Mouse (Mus musculus) ovary, postnatal 36 days (tissue): ENCODE data around the gene Gm8897.
"Not testable (repeated sequence)": the region's sequence is repeated elsewhere in the genome, so short reads cannot be mapped to it uniquely, and the experiment has no call there.

ENCODE experiments used
- DNase-seq: peaks from one replicate; pipeline ENCODE4 v3.0.0; 2022; ENCODE audit warnings: low spot score, mixed read lengths

Gm8897 gene

DNA sequence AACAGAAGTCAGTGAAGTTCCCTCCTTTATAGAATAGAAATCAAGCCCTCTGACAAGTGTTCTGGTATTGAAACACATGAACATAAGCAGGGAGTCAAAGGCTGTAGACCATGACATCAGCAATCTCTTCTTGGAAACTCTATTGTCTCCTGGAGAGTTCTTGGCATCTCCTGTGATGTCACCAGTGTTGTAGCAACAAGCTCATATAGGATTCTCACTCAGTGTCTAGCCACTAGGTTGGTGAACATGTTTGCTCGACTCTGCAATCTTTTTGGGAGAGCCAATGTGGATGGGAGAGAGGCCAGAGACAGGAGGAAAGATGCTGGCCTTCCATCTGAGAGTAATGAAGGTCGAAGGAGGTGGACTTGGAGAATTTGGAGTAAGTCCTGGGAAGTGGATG is at the start of gene Gm8897:
TSS of gene Gm8897 (plus strand) at position 301 of the 400 bp plus-strand sequence.
- DNase-seq = not testable (repeated sequence)

- not testable (repeated sequence) for DNase-seq
Measured at GRCm38 (mm10) chr5:11416691-11417090, 473 bp downstream of the Gm8897 start.
